Mouse (Mus musculus) forebrain, embryonic 13.5 days (tissue): ENCODE measurements around the gene Amer1. TPM values are rescaled to one million over a fixed set of nuclear protein-coding genes. Genes with fewer than 3 reads are reported as not detected.
A peak's percentile ranks its signal among the peaks of the same experiment; 100 is the strongest.

Source experiments
- ATAC-seq: fragments of 200-750 bp; cut with Nextera tagmentation; 2 replicates; pipeline ENCODE4 v1.8.0; 2017
- H3K27ac ChIP-seq: fragments of 300-500 bp; sonication (generic); 2 replicates; pipeline ENCODE4 v1.5.1; 2015; ENCODE audit warnings: inconsistent platforms, mild to moderate bottlenecking, moderate library complexity
- H3K27me3 ChIP-seq: fragments of 300-500 bp; sonication (generic); 2 replicates; pipeline ENCODE4 v1.6.1; 2015; ENCODE audit warnings: mild to moderate bottlenecking, inconsistent platforms
- H3K36me3 ChIP-seq: fragments of 300-500 bp; sonication (generic); 2 replicates; pipeline ENCODE4 v1.6.1; 2015; ENCODE audit warnings: mild to moderate bottlenecking, inconsistent platforms; ENCODE audit not compliant: poor library complexity, severe bottlenecking
- H3K4me1 ChIP-seq: fragments of 300-500 bp; sonication (generic); 2 replicates; pipeline ENCODE4 v1.6.1; 2015; ENCODE audit warnings: inconsistent platforms
- H3K4me2 ChIP-seq: fragments of 300-500 bp; sonication (generic); 2 replicates; pipeline ENCODE4 v1.6.1; 2015; ENCODE audit warnings: inconsistent platforms, mild to moderate bottlenecking, moderate library complexity
- H3K4me3 ChIP-seq: fragments of 300-500 bp; sonication (generic); 2 replicates; pipeline ENCODE4 v1.5.1; 2015; ENCODE audit warnings: mild to moderate bottlenecking, inconsistent platforms
- H3K9ac ChIP-seq: fragments of 300-500 bp; sonication (generic); 2 replicates; pipeline ENCODE4 v1.6.1; 2015; ENCODE audit warnings: mild to moderate bottlenecking, inconsistent platforms
- H3K9me3 ChIP-seq: fragments of 300-500 bp; sonication (generic); replicated peaks from 2 replicates; pipeline ENCODE4 v1.6.1; 2016; ENCODE audit warnings: inconsistent platforms
- WGBS: fragments of 180-500 bp; shearing (Covaris S2); methylation state at CpG from one replicate; pipeline ENCODE4 v1.1.7; 2015; 5-methylcytosine and 5-hydroxymethylcytosine counted together
- polyA plus RNA-seq: library from polyadenylated mRNA; unstranded; fragments of >200 nt; fragmentation: Nextera tagmentation; extraction: Ambion mirVana; gene quantifications from 2 replicates; pipeline ENCODE4 v1.2.1, GENCODE M21; 2015

Amer1 gene
- 9.7 and 11.3 TPM in 2 replicates for polyA plus RNA-seq

- H3K4me3 ChIP-seq: peak within 1 kb of the TSS; percentile 55
- peak; percentile 99 for ATAC-seq
- 15% methylated on average over 19 of the region's 19 CpGs for WGBS
Measured at GRCm38 (mm10) chrX:95444776-95445111, at the start of gene Amer1. Amer1 (minus strand) TSS chrX:95444872.

GRCm38 (mm10) chrX:95457166-95457565 lies 12.5 kb upstream of the Amer1 start:
- 76% methylated on average over 3 of the region's 3 CpGs for WGBS
- no peaks in the 10 kb centered on the region for H3K4me1 ChIP-seq
- no peak overlapping the region for H3K27ac ChIP-seq
- no peak overlapping the region for H3K4me2 ChIP-seq
- no peak overlapping the region for H3K9ac ChIP-seq
- no peaks in the 10 kb centered on the region for H3K27me3 ChIP-seq
- H3K36me3 ChIP-seq: no peaks in the 10 kb centered on the region
- no peaks in the 10 kb centered on the region for H3K9me3 ChIP-seq
- H3K4me3 ChIP-seq: no peak overlapping the region
- ATAC-seq: no peak

More at GRCm38 (mm10) chrX:95444776-95445111, at the start of gene Amer1:
- H3K4me1 ChIP-seq: peaks cover 18% of the 10 kb centered on the region
- H3K4me2 ChIP-seq: peak within 1 kb of the TSS; percentile 65
- H3K27me3 ChIP-seq: no peaks in the 10 kb centered on the region
- peak within 1 kb of the TSS; percentile 64 for H3K27ac ChIP-seq
- H3K9me3 ChIP-seq: no peaks in the 10 kb centered on the region
- H3K36me3 ChIP-seq: no peaks in the 10 kb centered on the region
- H3K9ac ChIP-seq: peak within 1 kb of the TSS; percentile 66

- H3K4me3 ChIP-seq: no peak overlapping the region
- peaks cover 18% of the 10 kb centered on the region for H3K4me1 ChIP-seq
- H3K27ac ChIP-seq: no peak overlapping the region
- no peak for ATAC-seq
- 52% methylated on average over 2 of the region's 2 CpGs for WGBS
- no peak overlapping the region for H3K4me2 ChIP-seq
- no peak overlapping the region for H3K9ac ChIP-seq
- H3K27me3 ChIP-seq: no peaks in the 10 kb centered on the region
- no peaks in the 10 kb centered on the region for H3K9me3 ChIP-seq
- H3K36me3 ChIP-seq: no peaks in the 10 kb centered on the region
Measured at GRCm38 (mm10) chrX:95445866-95446265, 1.2 kb upstream of the Amer1 start.

- Histone ChIP-seq H3K4me3 (peak overlapping the region; percentile 55), H3K27me3 (no peaks in the 10 kb centered on the region), H3K27ac (no peak overlapping the region), H3K9ac (peak overlapping the region; percentile 66; the same call in 1 of the 2 replicates), H3K9me3 (no peaks in the 10 kb centered on the region), H3K36me3 (no peaks in the 10 kb centered on the region), H3K4me1 (peaks cover 18% of the 10 kb centered on the region), H3K4me2 (peak overlapping the region; percentile 65)
- WGBS: 22% methylated on average over 3 of the region's 3 CpGs
- no peak for ATAC-seq
Measured at GRCm38 (mm10) chrX:95445141-95445540, 469 bp upstream of the Amer1 start.

- Histone ChIP-seq H3K4me2 (peak overlapping the region; percentile 65), H3K9me3 (no peaks in the 10 kb centered on the region), H3K4me1 (peaks cover 18% of the 10 kb centered on the region), H3K9ac (peak overlapping the region; percentile 66), H3K4me3 (peak overlapping the region; percentile 55), H3K27me3 (no peaks in the 10 kb centered on the region), H3K27ac (peak overlapping the region; percentile 64), H3K36me3 (no peaks in the 10 kb centered on the region)
- 31% methylated on average over 40 of the region's 42 CpGs for WGBS
- ATAC-seq: peak; percentile 84
Measured at GRCm38 (mm10) chrX:95443898-95444775, 535 bp downstream of the Amer1 start.

GRCm38 (mm10) chrX:95443390-95443789 lies 1.3 kb downstream of the Amer1 start:
- peak overlapping the region; percentile 66 for H3K9ac ChIP-seq
- H3K27me3 ChIP-seq: no peaks in the 10 kb centered on the region
- H3K4me3 ChIP-seq: peak overlapping the region; percentile 55
- 22% methylated on average over 12 of the region's 12 CpGs for WGBS
- no peak overlapping the region for H3K27ac ChIP-seq
- no peaks in the 10 kb centered on the region for H3K9me3 ChIP-seq
- H3K4me2 ChIP-seq: peak overlapping the region; percentile 65
- H3K36me3 ChIP-seq: no peaks in the 10 kb centered on the region
- ATAC-seq: no peak
- peaks cover 18% of the 10 kb centered on the region for H3K4me1 ChIP-seq

- ATAC-seq: no peak
- no peaks in the 10 kb centered on the region for H3K9me3 ChIP-seq
- peak overlapping the region; percentile 65 for H3K4me2 ChIP-seq
Measured at GRCm38 (mm10) chrX:95442261-95442660, 2.4 kb downstream of the Amer1 start.

GRCm38 (mm10) chrX:95441290-95441689 lies 3.4 kb downstream of the Amer1 start:
- H3K4me1 ChIP-seq: peaks cover 18% of the 10 kb centered on the region
- H3K36me3 ChIP-seq: no peaks in the 10 kb centered on the region
- H3K4me3 ChIP-seq: no peak overlapping the region
- no peak for ATAC-seq
- no peaks in the 10 kb centered on the region for H3K27me3 ChIP-seq
- H3K9me3 ChIP-seq: no peaks in the 10 kb centered on the region
- H3K27ac ChIP-seq: no peak overlapping the region
- no peak overlapping the region for H3K9ac ChIP-seq
- H3K4me2 ChIP-seq: no peak overlapping the region

More at GRCm38 (mm10) chrX:95442261-95442660, 2.4 kb downstream of the Amer1 start:
- H3K36me3 ChIP-seq: no peaks in the 10 kb centered on the region
- H3K9ac ChIP-seq: no peak overlapping the region
- H3K27me3 ChIP-seq: no peaks in the 10 kb centered on the region
- H3K4me3 ChIP-seq: no peak overlapping the region
- 25% methylated on average over 1 of the region's 1 CpGs for WGBS
- peaks cover 18% of the 10 kb centered on the region for H3K4me1 ChIP-seq
- no peak overlapping the region for H3K27ac ChIP-seq

- H3K9ac ChIP-seq: no peak overlapping the region
- no peak overlapping the region for H3K4me3 ChIP-seq
- no peaks in the 10 kb centered on the region for H3K9me3 ChIP-seq
- 84% methylated on average over 4 of the region's 4 CpGs for WGBS
- ATAC-seq: no peak
- peaks cover 18% of the 10 kb centered on the region for H3K4me1 ChIP-seq
- no peak overlapping the region for H3K27ac ChIP-seq
- no peak overlapping the region for H3K4me2 ChIP-seq
- H3K36me3 ChIP-seq: no peaks in the 10 kb centered on the region
- no peaks in the 10 kb centered on the region for H3K27me3 ChIP-seq
Measured at GRCm38 (mm10) chrX:95438491-95438890, 6.2 kb downstream of the Amer1 start.

GRCm38 (mm10) chrX:95437236-95437635 lies 7.4 kb downstream of the Amer1 start:
- H3K4me1 ChIP-seq: peaks cover 11% of the 10 kb centered on the region
- no peak overlapping the region for H3K27ac ChIP-seq
- no peak overlapping the region for H3K4me2 ChIP-seq
- 91% methylated on average over 1 of the region's 1 CpGs for WGBS
- H3K9me3 ChIP-seq: no peaks in the 10 kb centered on the region
- 0 out of 2 replicates have a peak, but pooled peaks cover 2% of the 10 kb centered on the region for H3K36me3 ChIP-seq
- H3K27me3 ChIP-seq: no peaks in the 10 kb centered on the region
- no peak for ATAC-seq
- no peak overlapping the region for H3K4me3 ChIP-seq
- H3K9ac ChIP-seq: no peak overlapping the region

GRCm38 (mm10) chrX:95373101-95373500 lies 71.6 kb downstream of the Amer1 start:
- no peak for ATAC-seq
- Histone ChIP-seq H3K9ac (no peak overlapping the region), H3K9me3 (no peaks in the 10 kb centered on the region), H3K4me3 (no peak overlapping the region), H3K4me2 (no peak overlapping the region), H3K4me1 (no peaks in the 10 kb centered on the region), H3K36me3 (no peaks in the 10 kb centered on the region), H3K27ac (no peak overlapping the region), H3K27me3 (no peaks in the 10 kb centered on the region)
